Mouse (Mus musculus): ENCODE data around the gene Smim6. TPM values are rescaled to one million over a fixed set of nuclear protein-coding genes. Genes with fewer than 3 reads are reported as not detected.

Smim6 gene
- polyA plus RNA-seq, 1 experiment from 2014 or later, result 3.2 TPM

Other genes starting within 250 kb of the Smim6 start
- gene Grb2, start 203.4 kb upstream of the Smim6 start, polyA plus RNA-seq (2015; fragmentation: Nextera tagmentation; extraction: Ambion mirVana), result 56.7 and 63.5 TPM in 2 replicates
- 8.2 and 10.9 TPM in 2 replicates for gene Tmem94, start 146.6 kb upstream of the Smim6 start, polyA plus RNA-seq (2015; fragmentation: Nextera tagmentation; extraction: Ambion mirVana)
- gene Caskin2, start 98.4 kb upstream of the Smim6 start, polyA plus RNA-seq (2015; fragmentation: Nextera tagmentation; extraction: Ambion mirVana), result 5.7 and 6.0 TPM in 2 replicates
- gene Tsen54, start 97.3 kb upstream of the Smim6 start, polyA plus RNA-seq (2015; fragmentation: Nextera tagmentation; extraction: Ambion mirVana), result 19.3 and 20.1 TPM in 2 replicates
- 9.8 and 10.2 TPM in 2 replicates for gene Llgl2, start 88.0 kb upstream of the Smim6 start, polyA plus RNA-seq (2015; fragmentation: Nextera tagmentation; extraction: Ambion mirVana)
- gene Myo15b, start 53.6 kb upstream of the Smim6 start, polyA plus RNA-seq (2015; fragmentation: Nextera tagmentation; extraction: Ambion mirVana), result 0.36 and 0.46 TPM in 2 replicates
- gene Smim5, start 12.1 kb upstream of the Smim6 start, polyA plus RNA-seq (2015; fragmentation: Nextera tagmentation; extraction: Ambion mirVana), result 39.0 and 42.3 TPM in 2 replicates
- 23.4 and 35.2 TPM in 2 replicates for gene Sap30bp, start 21.3 kb downstream of the Smim6 start, polyA plus RNA-seq (2015; fragmentation: Nextera tagmentation; extraction: Ambion mirVana)
- gene Recql5, start 21.5 kb downstream of the Smim6 start, polyA plus RNA-seq (2015; fragmentation: Nextera tagmentation; extraction: Ambion mirVana), result 9.9 and 10.2 TPM in 2 replicates
- gene Itgb4, start 62.7 kb downstream of the Smim6 start, polyA plus RNA-seq (2015; fragmentation: Nextera tagmentation; extraction: Ambion mirVana), result 0.23 and 0.25 TPM in 2 replicates
- 164 and 165 TPM in 2 replicates for gene Galk1, start 100.7 kb downstream of the Smim6 start, polyA plus RNA-seq (2015; fragmentation: Nextera tagmentation; extraction: Ambion mirVana)
- 785 and 880 TPM in 2 replicates for gene H3f3b, start 115.9 kb downstream of the Smim6 start, polyA plus RNA-seq (2015; fragmentation: Nextera tagmentation; extraction: Ambion mirVana)
- 9.8 and 10.7 TPM in 2 replicates for gene Unk, start 118.3 kb downstream of the Smim6 start, polyA plus RNA-seq (2015; fragmentation: Nextera tagmentation; extraction: Ambion mirVana)
- gene Unc13d, start 165.9 kb downstream of the Smim6 start, polyA plus RNA-seq (2015; fragmentation: Nextera tagmentation; extraction: Ambion mirVana), result 31.6 and 32.7 TPM in 2 replicates
- gene Wbp2, start 175.0 kb downstream of the Smim6 start, polyA plus RNA-seq (2015; fragmentation: Nextera tagmentation; extraction: Ambion mirVana), result 58.9 and 81.2 TPM in 2 replicates
- gene Trim47, start 215.2 kb downstream of the Smim6 start, polyA plus RNA-seq (2015; fragmentation: Nextera tagmentation; extraction: Ambion mirVana), result 3.7 and 4.0 TPM in 2 replicates
- 1.1 and 1.4 TPM in 2 replicates for gene Trim65, start 219.1 kb downstream of the Smim6 start, polyA plus RNA-seq (2015; fragmentation: Nextera tagmentation; extraction: Ambion mirVana)
- 66.6 and 70.9 TPM in 2 replicates for gene Mrpl38, start 226.9 kb downstream of the Smim6 start, polyA plus RNA-seq (2015; fragmentation: Nextera tagmentation; extraction: Ambion mirVana)

Data from liver, embryonic 13.5 days (tissue).